In genomic region chr17:18558212-18559158, GRCm38 (mm10) we compare ENCODE assay signal across 17 mouse cellular contexts. TPM values are rescaled to one million over a fixed set of nuclear protein-coding genes. Genes with fewer than 3 reads are reported as not detected.
DNase-seq lines count a peak whose midpoint lies in the region; ATAC-seq and TF ChIP-seq lines count a peak whose summit lies in the region.
"Not testable (repeated sequence)": the region's sequence is repeated elsewhere in the genome, so short reads cannot be mapped to it uniquely, and the experiment has no call there.
"Had no signal": no experiment of that assay in that cellular context is flagged by ENCODE, and none has a peak within 500 bp of the region (broad histone marks: within the 10 kb centered on the region; RNA-seq: fewer than 3 reads in every experiment).

No protein-coding gene starts in this region.

- not testable (repeated sequence) for TF ChIP-seq POLR2A in kidney, adult 2 months (IDR thresholded peaks at IDR 0.05; ENCODE audit: low read depth, low read length); myocyte (IDR thresholded peaks at IDR 0.05; ENCODE audit: insufficient read length, low read depth)

- not testable (repeated sequence) for H3K27me3 ChIP-seq in kidney, adult 2 months (replicated peaks; ENCODE audit: control insufficient read depth, insufficient read depth, low read length); myocyte (ENCODE audit: control insufficient read depth, insufficient read depth, insufficient read length)

- H3K36me3 ChIP-seq in kidney, adult 2 months (ENCODE audit: control insufficient read depth, insufficient read depth, low read length); myocyte (ENCODE audit: control insufficient read depth, insufficient read depth): not testable (repeated sequence)

- H3K4me3 ChIP-seq in kidney, adult 2 months (ENCODE audit: insufficient read depth, low read depth, low read length); myocyte: not testable (repeated sequence)

- H3K79me2 ChIP-seq in myocyte (ENCODE audit: control insufficient read depth, insufficient read depth), result not testable (repeated sequence)

- ATAC-seq in activated CD4-positive, CD25-positive, alpha-beta regulatory T cell, adult 4 months, result peak; percentile 93

- WGBS in kidney, adult 2 months, result 86% methylated on average over 31 of the region's 31 CpGs

- not testable (repeated sequence) for H3K27ac ChIP-seq in kidney, adult 2 months (ENCODE audit: insufficient read depth, low read depth, low read length)

- peak overlapping the region; percentile 18 for H3K4me2 ChIP-seq in myocyte (ENCODE audit: low read depth)

- not testable (repeated sequence) for H3K4me1 ChIP-seq in kidney, adult 2 months (ENCODE audit: control insufficient read depth, insufficient read depth, low read length)

- peak; percentile 67 for DNase-seq in CD4-positive, CD25-positive, alpha-beta regulatory T cell, adult 2 months (ENCODE audit: low read depth, low spot score)
- peak; percentile 94 for DNase-seq in heart, adult 11 months
- DNase-seq in kidney, adult 2 months, result peak; percentile 2
- peak; percentile 39 for DNase-seq in lung, postnatal 25 days (ENCODE audit: low spot score)
- DNase-seq in spleen, postnatal 36 days (ENCODE audit: low spot score in 2 of 2), result peak; percentile 73

- H3ac ChIP-seq in myocyte (ENCODE audit: control insufficient read depth, insufficient read length), result not testable (repeated sequence)

- not testable (repeated sequence) for TF ChIP-seq CTCF in kidney, adult 2 months (conservative IDR thresholded peaks at IDR 0.05; ENCODE audit: insufficient read depth, insufficient read length, low read depth, low read length)

RNA-seq across cellular contexts. Expression of gene Vmn2r96, which starts 14.5 kb away (rescaled TPM):
- 1 to 10 TPM; 1.2 TPM for polyA plus RNA-seq in activated CD4-positive, CD25-positive, alpha-beta regulatory T cell, adult 4 months (2017; shearing (Covaris generic))
- 0.02 TPM in 1 of 2 replicates, not detected in the other for polyA plus RNA-seq in kidney, adult 2 months (2012; rRNA removed)
- 0.05 TPM for polyA plus RNA-seq in myocyte (2012; fragmentation: generic; extraction: Trizol)
- polyA plus RNA-seq: embryonic facial prominence, embryonic 15.5 days; forebrain, embryonic 16.5 days; heart, embryonic 11.5 days; hindbrain, embryonic 12.5 days; intestine, embryonic 14.5 days; kidney, embryonic 15.5 days; lung, adult 2 months; midbrain, embryonic 14.5 days; neural tube, embryonic 11.5 days; stomach, embryonic 14.5 days had no signal

Comparison
In these comparisons a context has a peak if more than half of its experiments do, and no peak if none do; other contexts are left out.
1. DNase-seq: peak in every context shown above with its lines; median percentile 94 in heart, adult 11 months; 73 in spleen, postnatal 36 days; 67 in CD4-positive, CD25-positive, alpha-beta regulatory T cell, adult 2 months; 39 in lung, postnatal 25 days; 2 in kidney, adult 2 months.